Mouse (Mus musculus) activated CD4-positive, CD25-positive, alpha-beta regulatory T cell, adult 4 months (primary cell): ENCODE measurements around the gene Olfr137. TPM values are rescaled to one million over a fixed set of nuclear protein-coding genes. Genes with fewer than 3 reads are reported as not detected.

Experiments used
- ATAC-seq: one replicate; pipeline ENCODE4 v1.8.0; 2017
- polyA plus RNA-seq, 2 experiments: library from polyadenylated mRNA; unstranded; fragments of 100-300 nt; shearing (Covaris generic); gene quantifications; one replicate each; pipeline ENCODE4 v1.2.1; 2017

Olfr137 gene
- polyA plus RNA-seq = not detected

GRCm38 (mm10) chr17:38307470-38307869, at the start of gene Olfr137:
Olfr137 (minus strand) TSS chr17:38307570.
- ATAC-seq = no peak

- ATAC-seq = no peak
Observed at GRCm38 (mm10) chr17:38329531-38329930, 22.2 kb upstream of the Olfr137 start, which contains the start of gene Olfr136. Olfr136 (plus strand) TSS chr17:38329831.

GRCm38 (mm10) chr17:38260735-38261134, 46.6 kb downstream of the Olfr137 start, which contains the start of gene Olfr138:
Olfr138 (plus strand) TSS chr17:38261035.
- no peak for ATAC-seq

Other genes with a start within 250 kb of the Olfr137 start
- not detected for gene Olfr129, start 247.5 kb downstream of the Olfr137 start, polyA plus RNA-seq
- not detected for gene Olfr130, start 243.6 kb downstream of the Olfr137 start, polyA plus RNA-seq
- gene Olfr131, start 218.9 kb downstream of the Olfr137 start, polyA plus RNA-seq = not detected
- not detected for gene Olfr132, start 173.0 kb downstream of the Olfr137 start, polyA plus RNA-seq
- not detected for gene Olfr133, start 162.3 kb downstream of the Olfr137 start, polyA plus RNA-seq
- gene Olfr134, start 136.2 kb downstream of the Olfr137 start, polyA plus RNA-seq = not detected
- not detected for gene Olfr135, start 103.2 kb downstream of the Olfr137 start, polyA plus RNA-seq
- gene Olfr138, start 46.5 kb downstream of the Olfr137 start, polyA plus RNA-seq = not detected
- gene Olfr136, start 22.3 kb upstream of the Olfr137 start, polyA plus RNA-seq = under 1 TPM in 1 of 2 experiments, not detected in 1; 0.71 TPM
- not detected for gene Esp36, start 112.6 kb upstream of the Olfr137 start, polyA plus RNA-seq
- gene Esp34, start 246.6 kb upstream of the Olfr137 start, polyA plus RNA-seq = not detected